Mouse (Mus musculus) neural tube, embryonic 15.5 days (tissue): ENCODE results near the gene Mgat5. TPM values are rescaled to one million over a fixed set of nuclear protein-coding genes. Genes with fewer than 3 reads are reported as not detected.

ENCODE experiments used
- ATAC-seq: fragments of 200-750 bp; cut with Nextera tagmentation; 2 replicates; pipeline ENCODE4 v1.8.0; 2017; ENCODE audit warnings: mild to moderate bottlenecking, moderate TSS enrichment, moderate library complexity; ENCODE audit not compliant: low FRiP score
- H3K27ac ChIP-seq: fragments of 300-500 bp; sonication (generic); replicated peaks from 2 replicates; pipeline ENCODE4 v1.5.1; 2015; ENCODE audit warnings: mild to moderate bottlenecking, inconsistent platforms
- H3K27me3 ChIP-seq: fragments of 300-500 bp; sonication (generic); replicated peaks from 2 replicates; pipeline ENCODE4 v1.6.1; 2015; ENCODE audit warnings: inconsistent platforms
- H3K36me3 ChIP-seq: fragments of 300-500 bp; sonication (generic); 2 replicates; pipeline ENCODE4 v1.6.1; 2015; ENCODE audit warnings: inconsistent platforms
- H3K4me1 ChIP-seq: fragments of 300-500 bp; sonication (generic); 2 replicates; pipeline ENCODE4 v1.6.1; 2015; ENCODE audit warnings: inconsistent platforms
- H3K4me2 ChIP-seq: fragments of 300-500 bp; sonication (generic); 2 replicates; pipeline ENCODE4 v1.6.1; 2015; ENCODE audit warnings: inconsistent platforms, mild to moderate bottlenecking, moderate library complexity
- H3K4me3 ChIP-seq: fragments of 300-500 bp; sonication (generic); replicated peaks from 2 replicates; pipeline ENCODE4 v1.5.1; 2015; ENCODE audit warnings: mild to moderate bottlenecking, inconsistent platforms
- H3K9ac ChIP-seq: fragments of 300-500 bp; sonication (generic); replicated peaks from 2 replicates; pipeline ENCODE4 v1.6.1; 2015; ENCODE audit warnings: mild to moderate bottlenecking, inconsistent platforms
- H3K9me3 ChIP-seq: fragments of 300-500 bp; sonication (generic); replicated peaks from 2 replicates; pipeline ENCODE4 v1.6.1; 2016; ENCODE audit warnings: inconsistent platforms
- WGBS: fragments of 180-500 bp; shearing (Covaris S2); methylation state at CpG from one replicate; pipeline ENCODE4 v1.1.7; 2015; ENCODE audit warnings: mixed read lengths; 5-methylcytosine and 5-hydroxymethylcytosine counted together
- polyA plus RNA-seq: library from polyadenylated mRNA; unstranded; fragments of >200 nt; fragmentation: Nextera tagmentation; extraction: Ambion mirVana; gene quantifications from 2 replicates; pipeline ENCODE4 v1.2.1, GENCODE M21; 2015

Mgat5 gene
- polyA plus RNA-seq, 1 experiment from 2014 or later = 13.3 TPM

DNA sequence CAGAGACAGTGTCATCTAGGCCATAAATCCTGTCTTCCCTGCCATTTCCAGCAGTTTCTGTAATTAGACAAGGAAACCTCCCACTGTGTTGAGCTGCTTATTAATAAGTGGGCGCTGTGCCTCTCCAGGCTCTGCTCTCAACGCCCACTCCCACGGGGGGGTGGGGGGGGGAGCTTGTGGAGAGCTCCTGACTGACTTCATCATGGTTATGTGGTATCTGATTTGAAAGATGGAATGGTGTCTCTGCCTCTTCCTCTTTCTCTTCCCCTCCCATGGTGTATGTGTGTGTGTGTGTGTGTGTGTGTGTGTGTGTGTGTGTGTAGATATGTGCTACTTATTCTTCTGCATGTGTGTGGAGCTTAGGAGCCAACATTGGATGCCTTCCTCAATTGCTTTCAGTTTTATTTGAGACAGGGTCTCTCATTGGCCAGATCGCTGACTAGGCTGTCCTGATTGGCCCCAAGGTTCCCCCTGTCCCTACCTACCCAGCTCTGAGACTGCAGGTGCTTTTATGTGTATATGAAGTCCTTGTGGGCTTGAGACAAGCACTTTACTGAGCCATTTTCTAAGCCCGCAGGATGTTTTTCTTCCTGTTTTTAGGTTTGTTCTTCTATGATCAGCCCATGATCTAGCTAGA, 117.5 kb downstream of the Mgat5 start:
- Histone ChIP-seq H3K36me3 (peaks cover 6% of the 10 kb centered on the region; the same call in 1 of the 2 replicates), H3K27ac (no peak overlapping the region), H3K9me3 (no peaks in the 10 kb centered on the region), H3K9ac (no peak overlapping the region), H3K4me1 (peaks cover 38% of the 10 kb centered on the region), H3K27me3 (no peaks in the 10 kb centered on the region), H3K4me3 (no peak overlapping the region), H3K4me2 (no peak overlapping the region)
- peak; percentile 22; the same call in 1 of the 2 replicates for ATAC-seq
- 57% methylated on average over 5 of the region's 5 CpGs for WGBS

DNA sequence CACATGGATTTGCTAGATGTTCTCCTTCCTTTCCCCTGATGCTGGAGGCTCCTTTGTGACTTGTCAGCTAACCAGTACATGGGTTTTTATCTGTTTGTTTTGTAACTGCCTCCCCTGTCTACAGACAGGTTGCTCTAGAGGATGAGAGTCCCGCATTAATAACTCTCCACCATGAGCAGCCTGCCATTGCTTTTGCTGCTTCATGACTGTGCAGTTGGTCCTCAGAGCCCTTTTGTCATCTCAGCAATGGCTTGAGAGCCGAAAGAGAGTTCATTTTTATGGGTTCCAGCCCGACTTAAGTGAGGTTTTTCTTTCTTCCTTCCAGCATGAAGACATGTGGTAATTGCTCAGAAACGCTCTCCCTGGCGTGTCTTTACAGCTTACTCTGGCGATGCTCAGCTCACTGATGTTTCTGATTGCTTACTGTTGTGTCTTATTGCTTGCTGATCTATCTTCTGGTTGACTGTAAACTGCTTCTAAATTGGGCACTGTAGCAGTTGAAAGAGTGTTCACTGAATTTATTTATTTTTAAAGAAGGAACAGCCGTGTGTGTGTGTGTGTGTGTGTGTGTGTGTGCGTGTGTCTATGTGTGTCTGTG, 120.9 kb downstream of the Mgat5 start:
- Histone ChIP-seq H3K4me3 (no peak overlapping the region), H3K27ac (peak overlapping the region; percentile 70), H3K9ac (no peak overlapping the region), H3K4me1 (peaks cover 48% of the 10 kb centered on the region), H3K9me3 (no peaks in the 10 kb centered on the region), H3K36me3 (peaks cover 6% of the 10 kb centered on the region; the same call in 1 of the 2 replicates), H3K4me2 (0 out of 2 replicates have a peak overlapping the region, but pooled peaks have one; percentile 4), H3K27me3 (no peaks in the 10 kb centered on the region)
- WGBS = 34% methylated on average over 8 of the region's 8 CpGs
- ATAC-seq = peak; percentile 63

DNA sequence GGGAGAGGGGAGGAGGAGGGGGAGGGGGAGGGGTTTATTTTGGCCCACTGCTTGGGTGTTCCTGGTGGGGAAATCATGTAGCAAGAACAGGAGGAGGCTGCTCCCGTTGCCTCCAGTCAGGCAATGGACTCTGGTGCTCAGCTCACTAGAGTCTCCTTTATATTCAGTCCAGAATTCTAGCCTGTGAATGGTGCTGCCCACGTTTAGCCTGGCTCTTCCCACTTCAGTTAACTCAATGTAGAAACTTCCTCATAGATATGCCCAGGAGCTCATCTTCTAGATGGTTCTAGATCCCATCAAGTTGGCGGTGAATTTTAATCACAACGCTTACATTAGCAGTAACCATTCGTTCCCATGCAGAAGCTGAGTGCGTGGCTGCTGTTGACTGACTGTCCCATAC, 123.0 kb downstream of the Mgat5 start:
- Histone ChIP-seq H3K9ac (no peak overlapping the region), H3K27ac (0 out of 2 replicates have a peak overlapping the region, but pooled peaks have one; percentile 35), H3K36me3 (peaks cover 6% of the 10 kb centered on the region; the same call in 1 of the 2 replicates), H3K4me2 (no peak overlapping the region), H3K4me3 (no peak overlapping the region), H3K9me3 (no peaks in the 10 kb centered on the region), H3K4me1 (peaks cover 34% of the 10 kb centered on the region), H3K27me3 (no peaks in the 10 kb centered on the region)
- no peak for ATAC-seq
- 68% methylated on average over 6 of the region's 6 CpGs for WGBS

DNA sequence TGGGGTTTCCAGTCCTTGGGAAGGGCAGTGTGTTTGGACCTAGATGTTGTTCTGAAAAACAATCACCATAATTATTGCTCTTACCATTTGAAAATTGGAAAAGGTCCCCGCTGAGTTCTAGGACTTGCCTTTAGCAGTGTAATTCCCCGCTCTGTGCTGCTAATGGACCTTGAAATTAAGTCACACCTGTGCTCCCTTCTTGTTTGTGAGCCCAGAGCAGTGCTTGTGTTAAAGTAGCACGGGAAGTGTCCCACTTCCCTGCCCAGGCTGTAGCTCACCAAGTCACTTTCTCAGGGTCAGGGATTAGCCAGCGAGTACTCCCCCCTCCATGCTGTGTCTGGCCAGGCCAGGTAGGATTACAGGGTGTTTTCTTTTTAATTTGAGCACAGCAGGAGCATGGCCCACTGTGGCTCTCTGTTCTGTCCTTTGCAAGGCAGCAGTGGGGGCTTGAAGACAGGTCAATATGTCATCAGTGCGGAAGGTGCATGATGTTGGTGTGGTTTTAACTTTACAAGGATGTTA, 123.6 kb downstream of the Mgat5 start:
- Histone ChIP-seq H3K9ac (no peak overlapping the region), H3K4me2 (no peak overlapping the region), H3K4me3 (no peak overlapping the region), H3K27me3 (no peaks in the 10 kb centered on the region), H3K4me1 (peaks cover 34% of the 10 kb centered on the region), H3K9me3 (no peaks in the 10 kb centered on the region), H3K36me3 (peaks cover 6% of the 10 kb centered on the region; the same call in 1 of the 2 replicates), H3K27ac (peak overlapping the region; percentile 35; the same call in 1 of the 2 replicates)
- ATAC-seq = no peak
- 36% methylated on average over 5 of the region's 5 CpGs for WGBS

DNA sequence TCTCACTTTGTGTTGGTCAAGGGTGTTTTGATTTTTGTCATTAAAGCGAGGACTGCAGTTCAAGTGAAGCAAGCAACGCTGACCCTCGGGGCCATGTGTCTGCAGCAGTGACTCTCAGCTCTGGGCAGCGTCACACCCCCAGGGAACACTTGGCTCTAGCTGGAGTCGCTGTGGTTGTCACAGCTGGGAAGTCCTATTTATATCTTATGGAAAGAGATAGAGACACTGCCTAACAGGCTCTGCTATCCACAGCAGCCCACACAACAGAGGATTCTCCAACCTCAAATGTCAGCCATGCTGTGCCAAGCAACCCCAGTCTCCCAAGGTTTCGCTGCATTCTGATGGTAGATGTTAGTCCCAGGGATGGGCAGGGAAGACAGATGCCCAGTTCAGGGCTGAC, 125.0 kb downstream of the Mgat5 start:
- no peak for ATAC-seq
- Histone ChIP-seq H3K4me1 (peaks cover 30% of the 10 kb centered on the region), H3K27ac (no peak overlapping the region), H3K36me3 (no peaks in the 10 kb centered on the region), H3K4me3 (no peak overlapping the region), H3K9ac (no peak overlapping the region), H3K9me3 (no peaks in the 10 kb centered on the region), H3K27me3 (no peaks in the 10 kb centered on the region), H3K4me2 (no peak overlapping the region)
- 66% methylated on average over 6 of the region's 6 CpGs for WGBS

DNA sequence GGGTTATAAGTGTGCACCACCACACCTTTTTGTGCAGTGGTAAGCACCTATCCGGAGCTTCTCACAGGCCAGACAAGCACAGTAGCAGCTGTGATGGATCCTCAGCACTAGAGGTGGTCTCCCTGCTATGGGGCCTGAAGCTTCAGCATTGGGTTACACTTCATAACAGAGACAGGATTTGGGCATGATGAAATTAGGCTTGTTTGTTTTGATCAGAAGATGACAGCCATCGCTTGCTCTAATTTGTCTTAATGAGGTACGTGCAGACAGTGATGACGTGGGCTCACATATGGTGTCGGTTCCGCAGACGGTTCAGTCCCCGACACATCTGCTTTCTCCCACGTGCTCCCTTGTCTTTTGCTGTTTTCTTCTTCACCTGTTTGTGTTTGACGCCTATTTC, 132.9 kb downstream of the Mgat5 start:
- ATAC-seq = no peak
- peaks cover 12% of the 10 kb centered on the region for H3K4me1 ChIP-seq
- H3K36me3 ChIP-seq = no peaks in the 10 kb centered on the region
- no peak overlapping the region for H3K27ac ChIP-seq
- 83% methylated on average over 10 of the region's 10 CpGs for WGBS
- H3K4me3 ChIP-seq = no peak overlapping the region
- no peak overlapping the region for H3K4me2 ChIP-seq
- no peaks in the 10 kb centered on the region for H3K27me3 ChIP-seq
- no peak overlapping the region for H3K9ac ChIP-seq
- no peaks in the 10 kb centered on the region for H3K9me3 ChIP-seq

DNA sequence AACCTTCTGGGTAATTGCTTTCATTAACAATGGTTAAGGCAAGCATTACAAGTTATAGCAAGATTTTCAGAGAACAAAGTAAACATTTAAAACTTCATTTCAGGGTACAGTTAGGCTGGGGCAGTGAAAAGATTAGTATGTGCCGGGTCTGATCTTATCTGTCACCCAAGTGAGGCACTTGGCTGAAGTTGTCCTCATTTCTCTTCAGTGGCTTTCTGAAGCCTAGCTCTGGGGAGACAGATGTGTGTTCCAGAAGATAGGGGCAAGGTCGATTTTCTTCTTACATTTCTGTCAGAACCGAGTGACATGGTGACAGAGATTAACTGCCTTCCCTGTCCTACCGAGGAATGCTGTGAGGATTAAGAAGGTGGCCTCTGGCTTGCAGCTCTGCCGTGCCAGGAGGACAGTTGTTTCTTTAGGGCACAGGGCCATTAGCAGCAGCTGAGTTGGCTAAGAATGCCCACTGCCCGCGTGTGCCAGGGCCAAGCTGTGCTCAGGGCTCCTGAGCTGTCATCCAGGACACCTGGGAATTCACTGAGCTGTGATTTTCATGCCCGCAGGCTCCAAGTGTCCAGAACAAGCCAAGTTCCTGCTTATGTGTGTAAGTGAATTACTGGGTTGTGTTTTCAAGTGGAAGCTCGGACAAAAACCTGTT, 134.1 kb downstream of the Mgat5 start:
- Histone ChIP-seq H3K4me1 (peaks cover 12% of the 10 kb centered on the region), H3K36me3 (no peaks in the 10 kb centered on the region), H3K27ac (no peak overlapping the region; the same call in 1 of the 2 replicates), H3K9ac (no peak overlapping the region), H3K4me3 (no peak overlapping the region), H3K27me3 (no peaks in the 10 kb centered on the region), H3K9me3 (no peaks in the 10 kb centered on the region), H3K4me2 (no peak overlapping the region)
- no peak for ATAC-seq
- 49% methylated on average over 9 of the region's 9 CpGs for WGBS

DNA sequence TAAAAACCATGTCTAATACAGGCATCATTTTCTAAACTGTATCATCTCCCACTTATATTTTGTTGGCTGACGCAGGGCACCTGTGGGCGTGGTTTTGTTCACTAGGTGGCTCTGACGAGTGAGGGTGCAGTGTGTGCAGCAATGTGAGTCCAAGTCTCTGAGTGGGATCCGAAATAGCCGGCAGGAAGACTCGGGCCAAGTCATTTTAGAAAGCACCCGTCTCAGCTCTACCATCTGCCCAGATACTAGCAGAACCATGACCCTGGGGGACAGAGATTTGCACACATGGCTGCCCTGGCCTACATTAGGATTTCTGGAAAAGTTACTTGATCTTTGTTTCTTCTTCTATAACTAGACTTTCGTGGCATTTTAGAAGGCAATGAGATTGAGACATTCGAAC, 135.5 kb downstream of the Mgat5 start:
- 78% methylated on average over 9 of the region's 9 CpGs for WGBS

DNA sequence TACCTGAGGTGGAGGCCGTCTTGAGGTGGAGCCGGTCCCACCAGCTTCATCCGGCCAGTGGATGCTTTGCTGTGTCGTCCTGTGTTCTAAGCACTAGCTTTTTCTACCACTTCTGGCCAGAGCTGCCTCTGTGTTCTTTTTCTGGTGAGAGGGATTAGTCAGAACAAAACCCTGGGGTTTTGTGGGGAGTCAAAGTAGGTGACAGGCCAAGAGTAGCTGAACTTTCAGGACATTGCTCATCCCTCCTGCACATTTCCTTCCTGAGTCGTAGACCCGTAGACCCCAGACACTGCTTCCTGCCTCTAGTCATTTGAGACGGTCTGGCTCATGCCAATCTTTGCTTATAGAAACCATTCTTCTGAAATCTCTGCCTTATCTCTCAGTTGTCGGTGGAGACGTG, 140.1 kb downstream of the Mgat5 start:
- Histone ChIP-seq H3K27me3 (no peaks in the 10 kb centered on the region), H3K27ac (no peak overlapping the region), H3K4me2 (no peak overlapping the region), H3K9me3 (no peaks in the 10 kb centered on the region), H3K4me1 (peaks cover 12% of the 10 kb centered on the region; the same call in 1 of the 2 replicates), H3K4me3 (no peak overlapping the region), H3K9ac (no peak overlapping the region), H3K36me3 (no peaks in the 10 kb centered on the region)
- 88% methylated on average over 9 of the region's 9 CpGs for WGBS
- ATAC-seq = no peak

More for the DNA sequence above, 135.5 kb downstream of the Mgat5 start:
- Histone ChIP-seq H3K4me2 (no peak overlapping the region), H3K27ac (no peak overlapping the region), H3K9me3 (no peaks in the 10 kb centered on the region), H3K4me3 (no peak overlapping the region), H3K9ac (no peak overlapping the region), H3K36me3 (no peaks in the 10 kb centered on the region), H3K4me1 (peaks cover 16% of the 10 kb centered on the region), H3K27me3 (no peaks in the 10 kb centered on the region)
- no peak for ATAC-seq

DNA sequence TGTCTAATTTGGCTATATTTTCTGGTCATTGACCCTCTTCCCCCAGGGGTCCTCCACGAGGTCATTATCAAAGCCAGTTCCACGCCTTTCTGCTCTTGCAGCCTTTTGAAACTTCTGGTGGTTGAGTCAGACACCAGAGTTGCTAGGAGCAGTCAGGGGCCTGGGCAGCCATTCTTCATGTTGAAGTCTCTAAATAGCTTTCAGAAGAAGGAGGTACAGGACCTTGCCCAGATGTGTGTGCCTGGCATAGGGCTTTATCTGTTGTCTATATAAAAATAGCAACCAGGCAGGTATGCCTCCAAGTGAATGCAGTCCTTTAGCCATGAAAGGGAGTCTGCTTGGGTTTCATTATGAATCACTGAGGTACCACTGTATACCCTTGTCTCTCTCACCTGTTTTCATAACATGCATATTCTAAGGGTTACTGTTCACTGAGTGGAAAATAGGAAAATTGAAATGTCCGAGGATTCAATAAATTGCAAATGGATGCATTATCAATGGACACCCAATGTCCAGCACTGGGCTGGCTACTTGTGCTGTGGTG, 141.9 kb downstream of the Mgat5 start:
- ATAC-seq = no peak
- no peaks in the 10 kb centered on the region for H3K36me3 ChIP-seq
- H3K9me3 ChIP-seq = no peaks in the 10 kb centered on the region
- no peak overlapping the region for H3K4me2 ChIP-seq
- no peak overlapping the region for H3K27ac ChIP-seq
- no peak overlapping the region for H3K4me3 ChIP-seq
- no peak overlapping the region for H3K9ac ChIP-seq
- H3K4me1 ChIP-seq = peaks cover 12% of the 10 kb centered on the region; the same call in 1 of the 2 replicates
- 53% methylated on average over 3 of the region's 3 CpGs for WGBS
- H3K27me3 ChIP-seq = no peaks in the 10 kb centered on the region

DNA sequence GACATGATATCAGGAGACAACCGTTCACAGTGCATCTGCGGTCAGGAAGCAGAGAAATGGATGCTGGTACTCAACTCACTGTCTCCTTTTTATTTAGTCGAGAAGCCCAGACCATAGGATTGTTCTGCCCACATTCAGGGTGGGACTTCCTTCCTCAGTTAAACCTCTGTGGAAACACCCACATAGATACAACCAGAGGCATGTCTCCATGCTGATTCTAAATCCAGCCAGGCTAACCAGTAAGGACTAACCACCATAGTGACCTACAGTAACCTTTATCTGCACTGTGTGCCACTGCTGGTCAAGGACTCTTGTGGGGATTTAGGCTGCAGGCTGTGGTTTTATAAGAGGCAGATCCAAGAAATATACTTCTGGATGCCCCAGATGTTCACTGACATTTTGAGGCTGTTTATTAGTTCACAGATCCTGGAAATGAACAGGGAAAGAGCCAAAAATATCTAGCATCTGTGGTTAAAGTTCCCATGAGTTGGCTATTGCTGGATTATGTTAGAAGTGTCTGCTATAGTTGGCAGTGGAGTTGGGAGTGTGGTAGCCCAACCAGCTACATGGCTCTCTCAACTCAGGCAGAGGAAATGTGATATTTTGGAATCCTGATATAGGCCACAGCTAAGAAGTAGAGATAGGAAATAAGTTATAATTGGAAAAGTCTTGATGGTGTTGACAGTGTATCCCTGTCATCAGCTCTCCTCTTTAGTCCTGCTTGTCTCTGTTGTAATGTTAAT, 143.2 kb downstream of the Mgat5 start:
- ATAC-seq = no peak; the same call in 1 of the 2 replicates
- Histone ChIP-seq H3K4me1 (peaks cover 12% of the 10 kb centered on the region; the same call in 1 of the 2 replicates), H3K9ac (no peak overlapping the region), H3K36me3 (no peaks in the 10 kb centered on the region), H3K4me3 (no peak overlapping the region), H3K4me2 (no peak overlapping the region), H3K27me3 (no peaks in the 10 kb centered on the region), H3K9me3 (no peaks in the 10 kb centered on the region), H3K27ac (peak overlapping the region; percentile 51)
- WGBS = 92% methylated on average over 3 of the region's 3 CpGs
